Mouse (Mus musculus): ENCODE results near the gene Daam1.

DNA sequence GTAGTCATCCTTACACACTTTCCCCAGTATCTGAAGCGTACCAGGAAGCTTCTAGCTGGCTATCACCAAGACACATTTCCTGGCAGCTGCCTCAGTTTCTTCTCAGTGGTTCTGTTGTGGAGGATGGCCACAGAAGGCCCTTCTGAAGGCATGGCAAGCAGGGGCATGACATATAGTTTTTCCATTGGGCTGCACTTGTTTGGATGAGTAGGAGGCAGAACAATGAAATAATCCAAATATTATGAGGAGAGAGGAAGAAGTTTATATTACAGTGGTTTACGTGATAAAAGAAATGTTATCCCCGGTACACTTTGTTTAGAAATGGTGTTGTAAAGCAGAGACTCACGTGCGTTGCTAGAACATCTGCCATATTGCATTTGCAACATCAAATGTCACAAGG lies 19.3 kb downstream of the Daam1 start:
- no peak for TF ChIP-seq CTCF (IDR thresholded peaks at IDR 0.05; ENCODE audit: low read depth)
- TF ChIP-seq EP300 (IDR thresholded peaks at IDR 0.05; ENCODE audit: low read depth), result no peak

Measured in liver, postnatal 0 days (tissue).